Mouse (Mus musculus): ENCODE measurements at regions not wholly inside any gene's neighbourhood (a gene's known extent, or its start where the extent isn't known, plus 50 kb on each side); places are given as distances from the start of the nearest gene placed in this dataset.

- no peaks in the 10 kb centered on the region for H3K9me3 ChIP-seq (ENCODE audit: control insufficient read depth, low read length)
- no peaks in the 10 kb centered on the region for H3K4me1 ChIP-seq (ENCODE audit: control insufficient read depth, insufficient read depth, low read length)
- H3K4me2 ChIP-seq (ENCODE audit: low read depth, severe bottlenecking): no peak overlapping the region
- H3K27ac ChIP-seq (replicated peaks; ENCODE audit: low read depth, low read length): no peak overlapping the region
- H3K4me3 ChIP-seq (ENCODE audit: low read depth, low read length): no peak overlapping the region
- no peak for DNase-seq (ENCODE audit: low spot score)
- H3K9ac ChIP-seq (ENCODE audit: low read length): no peak overlapping the region
- 92% methylated on average over 4 of the region's 4 CpGs for WGBS
- no peaks in the 10 kb centered on the region for H3K27me3 ChIP-seq (ENCODE audit: control insufficient read depth, insufficient read depth, low read length)
- no peaks in the 10 kb centered on the region for H3K36me3 ChIP-seq (ENCODE audit: control insufficient read depth, insufficient read depth, low read length)
- ATAC-seq (ENCODE audit: insufficient number of reproducible peaks, low FRiP score, low TSS enrichment, low read depth): no peak
These were observed 189.5 kb downstream of the Zfp462 start for GRCm38 (mm10) chr4:55134339-55134738.

- Histone ChIP-seq H3K9me3 (ENCODE audit: control insufficient read depth, low read length) (no peaks in the 10 kb centered on the region), H3K4me2 (ENCODE audit: low read depth, severe bottlenecking) (no peak overlapping the region), H3K9ac (ENCODE audit: low read length) (no peak overlapping the region), H3K4me1 (ENCODE audit: control insufficient read depth, insufficient read depth, low read length) (no peaks in the 10 kb centered on the region), H3K27me3 (ENCODE audit: control insufficient read depth, insufficient read depth, low read length) (no peaks in the 10 kb centered on the region), H3K36me3 (ENCODE audit: control insufficient read depth, insufficient read depth, low read length) (no peaks in the 10 kb centered on the region), H3K4me3 (ENCODE audit: low read depth, low read length) (no peak overlapping the region), H3K27ac (replicated peaks; ENCODE audit: low read depth, low read length) (no peak overlapping the region)
- DNase-seq (ENCODE audit: low spot score) (no peak), ATAC-seq (ENCODE audit: insufficient number of reproducible peaks, low FRiP score, low TSS enrichment, low read depth) (no peak)
- 57% methylated on average over 4 of the region's 4 CpGs for WGBS
These were observed 189.9 kb downstream of the Zfp462 start for GRCm38 (mm10) chr4:55134791-55135190.

GRCm38 (mm10) chr4:55136283-55136682 lies 191.4 kb downstream of the Zfp462 start:
- H3K27ac ChIP-seq (replicated peaks; ENCODE audit: low read depth, low read length): no peak overlapping the region
- H3K9me3 ChIP-seq (ENCODE audit: control insufficient read depth, low read length): no peaks in the 10 kb centered on the region
- H3K4me1 ChIP-seq (ENCODE audit: control insufficient read depth, insufficient read depth, low read length): no peaks in the 10 kb centered on the region
- WGBS: 26% methylated on average over 9 of the region's 9 CpGs
- no peaks in the 10 kb centered on the region for H3K36me3 ChIP-seq (ENCODE audit: control insufficient read depth, insufficient read depth, low read length)
- no peak overlapping the region for H3K9ac ChIP-seq (ENCODE audit: low read length)
- H3K27me3 ChIP-seq (ENCODE audit: control insufficient read depth, insufficient read depth, low read length): no peaks in the 10 kb centered on the region
- DNase-seq (ENCODE audit: low spot score) (no peak), ATAC-seq (ENCODE audit: insufficient number of reproducible peaks, low FRiP score, low TSS enrichment, low read depth) (no peak)
- H3K4me2 ChIP-seq (ENCODE audit: low read depth, severe bottlenecking): no peak overlapping the region
- no peak overlapping the region for H3K4me3 ChIP-seq (ENCODE audit: low read depth, low read length)

- no peaks in the 10 kb centered on the region for H3K36me3 ChIP-seq (ENCODE audit: control insufficient read depth, insufficient read depth, low read length)
- ATAC-seq (ENCODE audit: insufficient number of reproducible peaks, low FRiP score, low TSS enrichment, low read depth): no peak
- H3K27me3 ChIP-seq (ENCODE audit: control insufficient read depth, insufficient read depth, low read length): no peaks in the 10 kb centered on the region
- no peaks in the 10 kb centered on the region for H3K9me3 ChIP-seq (ENCODE audit: control insufficient read depth, low read length)
- no peak overlapping the region for H3K27ac ChIP-seq (replicated peaks; ENCODE audit: low read depth, low read length)
- no peak overlapping the region for H3K9ac ChIP-seq (ENCODE audit: low read length)
- no peak overlapping the region for H3K4me2 ChIP-seq (ENCODE audit: low read depth, severe bottlenecking)
- DNase-seq (ENCODE audit: low spot score): no peak
- H3K4me3 ChIP-seq (ENCODE audit: low read depth, low read length): no peak overlapping the region
- no peaks in the 10 kb centered on the region for H3K4me1 ChIP-seq (ENCODE audit: control insufficient read depth, insufficient read depth, low read length)
- whole genome bisulfite sequencing: 93% methylated on average over 2 of the region's 2 CpGs
These were observed 193.0 kb downstream of the Zfp462 start for GRCm38 (mm10) chr4:55137781-55138394.

- H3K36me3 ChIP-seq (ENCODE audit: control insufficient read depth, insufficient read depth, low read length): no peaks in the 10 kb centered on the region
- H3K27me3 ChIP-seq (ENCODE audit: control insufficient read depth, insufficient read depth, low read length): no peaks in the 10 kb centered on the region
- H3K4me2 ChIP-seq (ENCODE audit: low read depth, severe bottlenecking): no peak overlapping the region
- H3K27ac ChIP-seq (replicated peaks; ENCODE audit: low read depth, low read length): no peak overlapping the region
- no peaks in the 10 kb centered on the region for H3K9me3 ChIP-seq (ENCODE audit: control insufficient read depth, low read length)
- H3K4me3 ChIP-seq (ENCODE audit: low read depth, low read length): no peak overlapping the region
- DNase-seq (ENCODE audit: low spot score): no peak
- ATAC-seq (ENCODE audit: insufficient number of reproducible peaks, low FRiP score, low TSS enrichment, low read depth): no peak
- no peak overlapping the region for H3K9ac ChIP-seq (ENCODE audit: low read length)
- 0 out of 2 replicates have a peak, but pooled peaks cover 4% of the 10 kb centered on the region for H3K4me1 ChIP-seq (ENCODE audit: control insufficient read depth, insufficient read depth, low read length)
These were observed 196.5 kb downstream of the Zfp462 start for GRCm38 (mm10) chr4:55141317-55141716.

GRCm38 (mm10) chr4:55141923-55142732 lies 197.3 kb downstream of the Zfp462 start:
- Histone ChIP-seq H3K4me1 (ENCODE audit: control insufficient read depth, insufficient read depth, low read length) (0 out of 2 replicates have a peak, but pooled peaks cover 4% of the 10 kb centered on the region), H3K36me3 (ENCODE audit: control insufficient read depth, insufficient read depth, low read length) (no peaks in the 10 kb centered on the region), H3K4me2 (ENCODE audit: low read depth, severe bottlenecking) (no peak overlapping the region), H3K9ac (ENCODE audit: low read length) (no peak overlapping the region), H3K9me3 (ENCODE audit: control insufficient read depth, low read length) (no peaks in the 10 kb centered on the region), H3K27ac (replicated peaks; ENCODE audit: low read depth, low read length) (no peak overlapping the region), H3K4me3 (ENCODE audit: low read depth, low read length) (no peak overlapping the region), H3K27me3 (ENCODE audit: control insufficient read depth, insufficient read depth, low read length) (no peaks in the 10 kb centered on the region)
- 68% methylated on average over 8 of the region's 8 CpGs for WGBS
- ATAC-seq (ENCODE audit: insufficient number of reproducible peaks, low FRiP score, low TSS enrichment, low read depth) (no peak), DNase-seq (ENCODE audit: low spot score) (no peak)

- H3K27ac ChIP-seq (replicated peaks; ENCODE audit: low read depth, low read length): no peak overlapping the region
- no peaks in the 10 kb centered on the region for H3K9me3 ChIP-seq (ENCODE audit: control insufficient read depth, low read length)
- H3K4me3 ChIP-seq (ENCODE audit: low read depth, low read length): no peak overlapping the region
- H3K4me2 ChIP-seq (ENCODE audit: low read depth, severe bottlenecking): no peak overlapping the region
- 0 out of 2 replicates have a peak, but pooled peaks cover 4% of the 10 kb centered on the region for H3K4me1 ChIP-seq (ENCODE audit: control insufficient read depth, insufficient read depth, low read length)
- no peak for DNase-seq (ENCODE audit: low spot score)
- H3K9ac ChIP-seq (ENCODE audit: low read length): no peak overlapping the region
- no peaks in the 10 kb centered on the region for H3K36me3 ChIP-seq (ENCODE audit: control insufficient read depth, insufficient read depth, low read length)
- ATAC-seq (ENCODE audit: insufficient number of reproducible peaks, low FRiP score, low TSS enrichment, low read depth): no peak
- no peaks in the 10 kb centered on the region for H3K27me3 ChIP-seq (ENCODE audit: control insufficient read depth, insufficient read depth, low read length)
These were observed 198.6 kb downstream of the Zfp462 start for GRCm38 (mm10) chr4:55143400-55143799.

GRCm38 (mm10) chr4:55144995-55145394 lies 200.1 kb downstream of the Zfp462 start:
- H3K4me3 ChIP-seq (ENCODE audit: low read depth, low read length): no peak overlapping the region
- no peak overlapping the region for H3K27ac ChIP-seq (replicated peaks; ENCODE audit: low read depth, low read length)
- DNase-seq (ENCODE audit: low spot score) (no peak), ATAC-seq (ENCODE audit: insufficient number of reproducible peaks, low FRiP score, low TSS enrichment, low read depth) (no peak)
- H3K9me3 ChIP-seq (ENCODE audit: control insufficient read depth, low read length): no peaks in the 10 kb centered on the region
- no peaks in the 10 kb centered on the region for H3K27me3 ChIP-seq (ENCODE audit: control insufficient read depth, insufficient read depth, low read length)
- 76% methylated on average over 1 of the region's 1 CpGs for WGBS
- 0 out of 2 replicates have a peak, but pooled peaks cover 4% of the 10 kb centered on the region for H3K4me1 ChIP-seq (ENCODE audit: control insufficient read depth, insufficient read depth, low read length)
- no peaks in the 10 kb centered on the region for H3K36me3 ChIP-seq (ENCODE audit: control insufficient read depth, insufficient read depth, low read length)
- no peak overlapping the region for H3K9ac ChIP-seq (ENCODE audit: low read length)
- no peak overlapping the region for H3K4me2 ChIP-seq (ENCODE audit: low read depth, severe bottlenecking)

Data from limb, embryonic 11.5 days (tissue).